Mouse (Mus musculus): ENCODE data around the gene Oas1c. TPM values are rescaled to one million over a fixed set of nuclear protein-coding genes. Genes with fewer than 3 reads are reported as not detected.
"Not testable (repeated sequence)": the region's sequence is repeated elsewhere in the genome, so short reads cannot be mapped to it uniquely, and the experiment has no call there.

The Oas1c gene
- total and polyA plus RNA-seq, 3 experiments: 1.6 to 3.6 (median 3.6) TPM

DNA sequence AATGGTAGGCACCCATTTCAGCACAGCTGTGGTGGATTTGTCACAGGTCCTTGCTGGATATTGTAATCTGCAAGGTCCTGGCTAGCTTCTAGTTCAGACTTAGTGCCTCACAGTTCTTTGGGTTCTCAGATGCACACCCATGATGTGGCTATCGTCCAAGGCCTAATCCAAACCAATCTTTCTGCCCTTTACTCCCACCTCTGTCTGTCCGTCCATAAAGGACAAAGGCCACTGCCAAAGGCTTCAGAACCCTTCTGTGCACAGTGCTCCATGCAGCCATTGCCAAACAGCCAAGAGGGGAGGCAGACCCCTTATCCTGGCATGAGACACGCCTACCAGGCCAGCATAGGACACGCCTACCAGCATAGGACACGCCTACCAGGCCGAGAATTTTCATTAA, 3.1 kb downstream of the Oas1c start:
- dilution Hi-C loops (cut with MboI; ENCODE audit: extremely low pct_ligation_motif_present, extremely low pct_unique_long_range_greater_than_20kb, low sequenced_read_pairs) (no loop called here), in situ Hi-C loops (cut with MboI; ENCODE audit: low pct_ligation_motif_present, low pct_unique_long_range_greater_than_20kb, low sequenced_read_pairs) (no loop called here)
- peaks cover 0 to 25% of the 10 kb centered on the region in 2 experiments; a peak in 2 of 4 replicates for H3K4me1 ChIP-seq (ENCODE audit: control insufficient read depth in 1 of 2, insufficient read depth in 2 of 2)
- peaks cover 0 to 11% of the 10 kb centered on the region in 2 experiments for H3K36me3 ChIP-seq (replicated peaks in 1 of 2; ENCODE audit: control insufficient read depth in 1 of 2, insufficient read depth in 1 of 2, low read length in 1 of 2)
- H3K79me2 ChIP-seq (replicated peaks; ENCODE audit: control insufficient read depth, extremely low read depth, insufficient read depth, poor library complexity, severe bottlenecking): no peaks in the 10 kb centered on the region
- no peak overlapping the region for H3K4me3 ChIP-seq (replicated peaks in 1 of 3; ENCODE audit: low read depth in 2 of 3, low read length in 2 of 3, poor library complexity in 1 of 3)
- no peak overlapping the region for H3K4me2 ChIP-seq (ENCODE audit: insufficient read depth, low read depth, poor library complexity, severe bottlenecking)
- no peaks in the 10 kb centered on the region for H3K27me3 ChIP-seq (replicated peaks)
- H3K9me3 ChIP-seq (replicated peaks; ENCODE audit: low read length): no peaks in the 10 kb centered on the region
- H3K27ac ChIP-seq (ENCODE audit: insufficient read depth, low read depth): no peak overlapping the region
- no peak for DNase-seq (ENCODE audit: extremely low read depth)
- no peak for TF ChIP-seq SMC3 (IDR thresholded peaks at IDR 0.05; ENCODE audit: low read depth, low read length)
- H3K9ac ChIP-seq (ENCODE audit: insufficient read depth, low read depth): no peak overlapping the region

- TF ChIP-seq ETS1 (conservative IDR thresholded peaks at IDR 0.05; ENCODE audit: low read depth, low read length) (no peak), RAD21 (IDR thresholded peaks at IDR 0.05; ENCODE audit: low read depth, low read length) (peak; percentile 63), CTCF (conservative IDR thresholded peaks at IDR 0.05 in 1 of 2, IDR thresholded peaks at IDR 0.05 in 1 of 2; ENCODE audit: low read depth in 2 of 2, low read length in 2 of 2) (peak; percentile 59 to 80), SMC3 (IDR thresholded peaks at IDR 0.05; ENCODE audit: low read depth, low read length) (peak; percentile 49)
- Histone ChIP-seq H3K9ac (ENCODE audit: insufficient read depth, low read depth) (no peak overlapping the region), H3K27ac (ENCODE audit: insufficient read depth, low read depth) (no peak overlapping the region), H3K4me1 (ENCODE audit: control insufficient read depth in 1 of 2, insufficient read depth in 2 of 2) (peaks cover 0 to 8% of the 10 kb centered on the region in 2 experiments; a peak in 2 of 4 replicates), H3K4me3 (replicated peaks in 1 of 3; ENCODE audit: low read depth in 2 of 3, low read length in 2 of 3, poor library complexity in 1 of 3) (no peak overlapping the region), H3K27me3 (replicated peaks) (no peaks in the 10 kb centered on the region), H3K4me2 (ENCODE audit: insufficient read depth, low read depth, poor library complexity, severe bottlenecking) (no peak overlapping the region), H3K9me3 (replicated peaks; ENCODE audit: low read length) (no peaks in the 10 kb centered on the region), H3K36me3 (replicated peaks in 1 of 2; ENCODE audit: control insufficient read depth in 1 of 2, insufficient read depth in 1 of 2, low read length in 1 of 2) (peaks cover 0 to 15% of the 10 kb centered on the region in 2 experiments), H3K79me2 (replicated peaks; ENCODE audit: control insufficient read depth, extremely low read depth, insufficient read depth, poor library complexity, severe bottlenecking) (no peaks in the 10 kb centered on the region)
- dilution Hi-C loops (cut with MboI; ENCODE audit: extremely low pct_ligation_motif_present, extremely low pct_unique_long_range_greater_than_20kb, low sequenced_read_pairs) (no loop called here), in situ Hi-C loops (cut with MboI; ENCODE audit: low pct_ligation_motif_present, low pct_unique_long_range_greater_than_20kb, low sequenced_read_pairs) (no loop called here)
- peak; percentile 72 for DNase-seq (ENCODE audit: extremely low read depth)
Observed at GRCm38 (mm10) chr5:120806458-120806857, 5.9 kb downstream of the Oas1c start.

DNA sequence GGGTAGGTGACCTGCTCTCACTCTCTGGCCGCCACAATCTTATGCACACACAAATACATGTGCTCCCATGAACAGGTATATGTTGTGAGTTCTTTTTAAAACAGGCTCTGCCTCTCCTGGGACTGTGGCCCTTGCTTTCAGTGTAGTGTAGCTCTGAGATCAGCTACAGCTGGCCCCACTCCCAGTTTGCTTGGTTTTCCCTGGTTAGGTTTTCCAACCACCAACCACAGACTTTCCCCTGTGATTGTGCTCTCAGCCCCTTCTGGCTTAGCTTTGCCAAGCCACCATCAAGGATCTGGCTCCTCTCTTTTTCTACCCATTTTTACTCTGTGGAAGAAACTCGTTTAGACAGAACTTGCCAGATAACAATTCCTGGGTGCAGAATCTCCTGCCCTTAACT, 8.7 kb downstream of the Oas1c start:
- Histone ChIP-seq H3K4me1 (ENCODE audit: control insufficient read depth in 1 of 2, insufficient read depth in 2 of 2) (peaks cover 0 to 2% of the 10 kb centered on the region in 2 experiments; a peak in 1 of 4 replicates), H3K27ac (ENCODE audit: insufficient read depth, low read depth) (no peak overlapping the region)

GRCm38 (mm10) chr5:120798943-120799342, 13.4 kb downstream of the Oas1c start:
- dilution Hi-C loops (cut with MboI; ENCODE audit: extremely low pct_ligation_motif_present, extremely low pct_unique_long_range_greater_than_20kb, low sequenced_read_pairs); H3K27ac ChIP-seq (ENCODE audit: insufficient read depth, low read depth); H3K9ac ChIP-seq (ENCODE audit: insufficient read depth, low read depth); H3K27me3 ChIP-seq (replicated peaks); H3K4me1 ChIP-seq (ENCODE audit: control insufficient read depth in 1 of 2, insufficient read depth in 2 of 2); H3K4me3 ChIP-seq (replicated peaks in 1 of 3; ENCODE audit: low read depth in 2 of 3, low read length in 2 of 3, poor library complexity in 1 of 3); DNase-seq (ENCODE audit: extremely low read depth); H3K9me3 ChIP-seq (replicated peaks; ENCODE audit: low read length); H3K79me2 ChIP-seq (replicated peaks; ENCODE audit: control insufficient read depth, extremely low read depth, insufficient read depth, poor library complexity, severe bottlenecking); H3K4me2 ChIP-seq (ENCODE audit: insufficient read depth, low read depth, poor library complexity, severe bottlenecking): not testable (repeated sequence)
- peaks cover 0 to 17% of the 10 kb centered on the region in 2 experiments for H3K36me3 ChIP-seq (replicated peaks in 1 of 2; ENCODE audit: control insufficient read depth in 1 of 2, insufficient read depth in 1 of 2, low read length in 1 of 2)
- in situ Hi-C loops (cut with MboI; ENCODE audit: low pct_ligation_motif_present, low pct_unique_long_range_greater_than_20kb, low sequenced_read_pairs): loop anchor here (10.0 kb wide), 1 partner anchor 116 kb away; the partner anchor contains the start of gene Oas1d

More for the DNA sequence above, 8.7 kb downstream of the Oas1c start:
- dilution Hi-C loops (cut with MboI; ENCODE audit: extremely low pct_ligation_motif_present, extremely low pct_unique_long_range_greater_than_20kb, low sequenced_read_pairs): no loop called here
- H3K36me3 ChIP-seq (replicated peaks in 1 of 2; ENCODE audit: control insufficient read depth in 1 of 2, insufficient read depth in 1 of 2, low read length in 1 of 2): peaks cover 0 to 24% of the 10 kb centered on the region in 2 experiments
- H3K9me3 ChIP-seq (replicated peaks; ENCODE audit: low read length): no peaks in the 10 kb centered on the region
- DNase-seq (ENCODE audit: extremely low read depth): no peak
- no peak overlapping the region for H3K9ac ChIP-seq (ENCODE audit: insufficient read depth, low read depth)
- TF ChIP-seq POLR2A (IDR thresholded peaks at IDR 0.05; ENCODE audit: low read depth, low read length) (no peak), ZC3H11A (IDR thresholded peaks at IDR 0.05; ENCODE audit: low read depth, low read length) (no peak), EP300 (IDR thresholded peaks at IDR 0.05; ENCODE audit: low read length) (no peak), USF2 (conservative IDR thresholded peaks at IDR 0.05; ENCODE audit: low read depth, low read length) (no peak), ZNF384 (IDR thresholded peaks at IDR 0.05; ENCODE audit: low read depth, low read length) (no peak), MAZ (IDR thresholded peaks at IDR 0.05; ENCODE audit: low read depth, low read length) (no peak), CHD1 (IDR thresholded peaks at IDR 0.05; ENCODE audit: low read depth, low read length) (no peak)
- H3K4me3 ChIP-seq (replicated peaks in 1 of 3; ENCODE audit: low read depth in 2 of 3, low read length in 2 of 3, poor library complexity in 1 of 3): no peak overlapping the region
- no peaks in the 10 kb centered on the region for H3K79me2 ChIP-seq (replicated peaks; ENCODE audit: control insufficient read depth, extremely low read depth, insufficient read depth, poor library complexity, severe bottlenecking)
- in situ Hi-C loops (cut with MboI; ENCODE audit: low pct_ligation_motif_present, low pct_unique_long_range_greater_than_20kb, low sequenced_read_pairs): no loop called here
- no peak overlapping the region for H3K4me2 ChIP-seq (ENCODE audit: insufficient read depth, low read depth, poor library complexity, severe bottlenecking)
- H3K27me3 ChIP-seq (replicated peaks): no peaks in the 10 kb centered on the region

DNA sequence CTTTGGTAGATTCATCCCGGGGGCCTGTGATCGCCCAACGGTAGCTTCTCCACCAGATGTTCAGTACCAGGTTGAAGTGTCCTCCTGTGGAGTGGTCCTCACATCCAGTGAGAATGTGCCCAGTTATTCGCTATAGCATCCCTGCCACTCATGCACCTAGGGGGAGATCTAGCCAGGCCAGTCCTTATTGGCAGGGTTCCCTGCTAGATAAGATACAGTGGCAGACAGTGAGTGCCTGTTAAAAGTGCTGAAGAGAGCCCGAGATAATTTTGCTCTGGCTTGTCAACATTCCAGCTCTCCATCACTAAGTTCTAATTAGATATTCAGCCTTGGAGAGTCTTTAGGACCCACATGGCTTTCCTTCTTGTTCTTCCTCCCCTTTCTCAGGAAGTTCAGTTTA, 14.2 kb downstream of the Oas1c start:
- H3K27me3 ChIP-seq (replicated peaks); H3K4me3 ChIP-seq (replicated peaks in 1 of 3; ENCODE audit: low read depth in 2 of 3, low read length in 2 of 3, poor library complexity in 1 of 3); H3K9ac ChIP-seq (ENCODE audit: insufficient read depth, low read depth); H3K4me2 ChIP-seq (ENCODE audit: insufficient read depth, low read depth, poor library complexity, severe bottlenecking); H3K79me2 ChIP-seq (replicated peaks; ENCODE audit: control insufficient read depth, extremely low read depth, insufficient read depth, poor library complexity, severe bottlenecking); H3K9me3 ChIP-seq (replicated peaks; ENCODE audit: low read length); dilution Hi-C loops (cut with MboI; ENCODE audit: extremely low pct_ligation_motif_present, extremely low pct_unique_long_range_greater_than_20kb, low sequenced_read_pairs); H3K27ac ChIP-seq (ENCODE audit: insufficient read depth, low read depth); H3K4me1 ChIP-seq (ENCODE audit: control insufficient read depth in 1 of 2, insufficient read depth in 2 of 2); DNase-seq (ENCODE audit: extremely low read depth): not testable (repeated sequence)
- peaks cover 0 to 17% of the 10 kb centered on the region in 2 experiments for H3K36me3 ChIP-seq (replicated peaks in 1 of 2; ENCODE audit: control insufficient read depth in 1 of 2, insufficient read depth in 1 of 2, low read length in 1 of 2)
- in situ Hi-C loops (cut with MboI; ENCODE audit: low pct_ligation_motif_present, low pct_unique_long_range_greater_than_20kb, low sequenced_read_pairs): loop anchor here (10.0 kb wide), 1 partner anchor 117 kb away; the partner anchor contains the start of gene Oas1d
